Comparison of ENCODE assay signal across 9 mouse cellular contexts in genomic region chr14:121919752-121920151, GRCm38 (mm10). TPM values are rescaled to one million over a fixed set of nuclear protein-coding genes. Genes with fewer than 3 reads are reported as not detected.
A peak's percentile ranks its signal among the peaks of the same experiment; 100 is the strongest.
DNase-seq lines count a peak whose midpoint lies in the region; ATAC-seq and TF ChIP-seq lines count a peak whose summit lies in the region.
"Had no signal": no experiment of that assay in that cellular context is flagged by ENCODE, and none has a peak within 500 bp of the region (broad histone marks: within the 10 kb centered on the region; RNA-seq: fewer than 3 reads in every experiment).

No protein-coding gene starts in this region.

- H3K4me1 ChIP-seq in lung, embryonic 14.5 days (ENCODE audit: insufficient read depth): peaks cover 6% of the 10 kb centered on the region; the same call in 1 of the 2 replicates

- ATAC-seq in lung, embryonic 14.5 days (ENCODE audit: insufficient read depth): no peak
- ATAC-seq in megakaryocyte-erythroid progenitor cell, adult 5-6 weeks (replicated peaks; ENCODE audit: low FRiP score, low TSS enrichment, poor library complexity, severe bottlenecking): peak; percentile 37; the same call in 1 of the 2 replicates

- peaks cover 20% of the 10 kb centered on the region; the same call in 1 of the 2 replicates for H3K36me3 ChIP-seq in lung, embryonic 14.5 days (ENCODE audit: insufficient read depth)

- H3K4me2 ChIP-seq in lung, embryonic 14.5 days: no peak overlapping the region

- H3K9me3 ChIP-seq in lung, embryonic 14.5 days (ENCODE audit: low read depth, low read length): no peaks in the 10 kb centered on the region

- WGBS in lung, embryonic 14.5 days: 14% methylated on average over 3 of the region's 3 CpGs

- no peak overlapping the region for H3K27ac ChIP-seq in lung, embryonic 14.5 days (ENCODE audit: low read depth)

- peak; percentile 20 to 54 for DNase-seq in cerebellum, postnatal 10 days
- DNase-seq in cerebellum, adult 11 months: no peak
- peak; percentile 74 for DNase-seq in lung, embryonic 14.5 days
- DNase-seq in lung, postnatal 4 days: no peak
- DNase-seq in adipocyte (ENCODE audit: low spot score): peak; percentile 40
- DNase-seq in right cerebral cortex, postnatal 10 days (ENCODE audit: low spot score in 2 of 2): no peak
- DNase-seq in adrenal gland, postnatal 14 days: no peak

- peak; percentile 69 for TF ChIP-seq CTCF in lung, embryonic 14.5 days (IDR thresholded peaks at IDR 0.05; ENCODE audit: low read depth)

- no peak overlapping the region for H3K4me3 ChIP-seq in lung, embryonic 14.5 days (ENCODE audit: low read depth, low read length)
- H3K4me3 ChIP-seq: erythroblast, embryonic 14.5 days had no signal

- no peak overlapping the region for H3K9ac ChIP-seq in lung, embryonic 14.5 days

- no peaks in the 10 kb centered on the region for H3K27me3 ChIP-seq in lung, embryonic 14.5 days (ENCODE audit: insufficient read depth, low read length)

RNA-seq across cellular contexts. Expression of gene Gpr18, which starts 4.2 kb away (rescaled TPM):
- 0.28 and 0.47 TPM in 2 replicates for polyA plus RNA-seq in lung, embryonic 14.5 days (2014; fragmentation: Nextera tagmentation; extraction: Ambion mirVana)
- total RNA-seq in megakaryocyte-erythroid progenitor cell, adult 5-6 weeks (2014; fragmentation: Nextera tagmentation): 0.96 and 1.0 TPM in 2 replicates
- 0.70 and 1.6 TPM in 2 replicates for total RNA-seq in megakaryocyte-erythroid progenitor cell, adult 5-6 weeks (2017)
- 0.67 and 5.2 TPM in 2 replicates for total RNA-seq in adrenal gland, postnatal 14 days (2021)
- polyA plus RNA-seq: erythroblast, embryonic 14.5 days had no signal

RNA-seq across cellular contexts. Expression of gene Ubac2, which starts 41.3 kb away (rescaled TPM):
- polyA plus RNA-seq in lung, embryonic 14.5 days (2014; fragmentation: Nextera tagmentation; extraction: Ambion mirVana): 61.1 and 65.0 TPM in 2 replicates
- total RNA-seq in megakaryocyte-erythroid progenitor cell, adult 5-6 weeks (2014; fragmentation: Nextera tagmentation): 14.0 and 14.8 TPM in 2 replicates
- 10.2 and 16.6 TPM in 2 replicates for total RNA-seq in megakaryocyte-erythroid progenitor cell, adult 5-6 weeks (2017)
- total RNA-seq in adrenal gland, postnatal 14 days (2021): 30.3 and 34.4 TPM in 2 replicates

RNA-seq across cellular contexts. Expression of gene Gpr183, which starts 45.2 kb away (rescaled TPM):
- 2.9 and 3.6 TPM in 2 replicates for polyA plus RNA-seq in lung, embryonic 14.5 days (2014; fragmentation: Nextera tagmentation; extraction: Ambion mirVana)
- total RNA-seq in megakaryocyte-erythroid progenitor cell, adult 5-6 weeks (2014; fragmentation: Nextera tagmentation): 0.52 TPM in 1 of 2 replicates, not detected in the other
- 0.94 and 2.7 TPM in 2 replicates for total RNA-seq in megakaryocyte-erythroid progenitor cell, adult 5-6 weeks (2017)
- total RNA-seq in adrenal gland, postnatal 14 days (2021): 0.48 and 2.3 TPM in 2 replicates

Comparison
In these comparisons a context has a peak if more than half of its experiments do, and no peak if none do; other contexts are left out.
1. DNase-seq: peak in cerebellum, postnatal 10 days (2 of 2), lung, embryonic 14.5 days (single experiment) and adipocyte (single experiment); none in cerebellum, adult 11 months (single experiment), lung, postnatal 4 days (0 of 2), right cerebral cortex, postnatal 10 days (0 of 2) and adrenal gland, postnatal 14 days (single experiment).